ENCODE assay signal across 17 mouse cellular contexts in the genomic region with DNA sequence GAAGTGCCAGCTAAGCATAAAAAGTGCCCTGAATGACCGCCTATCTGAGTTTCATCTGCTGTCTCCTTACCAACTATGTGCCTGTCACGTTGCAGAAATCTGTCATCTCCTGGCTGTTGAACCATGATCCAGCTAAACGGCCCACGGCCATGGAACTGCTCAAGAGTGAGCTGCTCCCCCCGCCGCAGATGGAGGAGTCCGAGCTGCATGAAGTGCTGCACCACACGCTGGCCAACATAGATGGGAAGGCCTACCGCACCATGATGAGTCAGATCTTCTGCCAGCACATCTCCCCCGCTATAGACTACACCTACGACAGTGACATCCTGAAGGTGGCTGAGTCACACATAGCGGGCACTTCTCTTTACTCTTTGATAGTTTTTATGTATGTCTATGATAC. TPM values are rescaled to one million over a fixed set of nuclear protein-coding genes. Genes with fewer than 3 reads are reported as not detected.
A peak's percentile ranks its signal among the peaks of the same experiment; 100 is the strongest.
DNase-seq lines count a peak whose midpoint lies in the region; ATAC-seq lines count a peak whose summit lies in the region.
"Had no signal": no experiment of that assay in that cellular context is flagged by ENCODE, and none has a peak within 500 bp of the region (broad histone marks: within the 10 kb centered on the region; RNA-seq: fewer than 3 reads in every experiment).

No protein-coding gene starts in this region.

- DNase-seq in frontal cortex, postnatal 10 days (ENCODE audit: low spot score in 2 of 2) = no peak
- DNase-seq in left cerebral cortex, adult 11 months (ENCODE audit: low spot score) = peak; percentile 66
- DNase-seq in left cerebral cortex, postnatal 4 days = no peak
- DNase-seq in frontal cortex, postnatal 25 days (ENCODE audit: low spot score in 2 of 2) = peak; percentile 25 to 37
- peak; percentile 71 for DNase-seq in right cerebral cortex, postnatal 25 days
- no peak for DNase-seq in kidney, postnatal 14 days
- no peak for DNase-seq in urinary bladder, postnatal 36 days (ENCODE audit: low spot score in 2 of 2)
- DNase-seq: adrenal gland, adult 8-10 months; cerebellum, adult 18-20 months; gastrocnemius, postnatal 36 days; kidney, adult 11 months; kidney, postnatal 25 days; thymus, postnatal 14 days had no signal

- intact Hi-C loops in left cerebral cortex, postnatal 4 days (cut with DNase I) = no loop called here

- peak; percentile 98 for ATAC-seq in frontal cortex, adult (ENCODE audit: low TSS enrichment)
- ATAC-seq: forebrain, embryonic 15.5 days; hindbrain, embryonic 16.5 days; midbrain, embryonic 13.5 days had no signal

RNA-seq across cellular contexts. Expression of a gene that starts 31.3 kb away (rescaled TPM):
- 100 to 1,000 TPM; 159 to 170 TPM for total RNA-seq in left cerebral cortex, postnatal 4 days (2021)

RNA-seq across cellular contexts. Expression of a gene that starts 59.8 kb away (rescaled TPM):
- total RNA-seq in left cerebral cortex, postnatal 4 days (2021) = 10 to 100 TPM; 23.1 to 26.7 TPM

Comparison
In these comparisons a context has a peak if more than half of its experiments do, and no peak if none do; other contexts are left out.
1. DNase-seq: peak in left cerebral cortex, adult 11 months (single experiment), frontal cortex, postnatal 25 days (2 of 2) and right cerebral cortex, postnatal 25 days (single experiment); none in frontal cortex, postnatal 10 days (0 of 2), left cerebral cortex, postnatal 4 days (single experiment), kidney, postnatal 14 days (single experiment) and urinary bladder, postnatal 36 days (0 of 2).